Mouse (Mus musculus) MEL (cell line): ENCODE results near the gene Map1b.

Source experiments
- CTCF ChIP-seq, 3 experiments: IDR thresholded peaks in 2 of 3; conservative IDR thresholded peaks in 1 of 3; 2 replicates each; pipeline ENCODE4 v1.5.1; 2011 to 2012; ENCODE audit warnings: low read length in 3 of 3, low read depth in 2 of 3, mild to moderate bottlenecking in 2 of 3, improper control_type of control experiment in 1 of 3, inconsistent platforms in 1 of 3, mixed read lengths in 1 of 3, moderate library complexity in 1 of 3; ENCODE audit not compliant: control insufficient read depth in 1 of 3, insufficient read depth in 1 of 3, poor library complexity in 1 of 3, severe bottlenecking in 1 of 3
- EP300 ChIP-seq, 2 experiments: IDR thresholded peaks; 2 replicates each; pipeline ENCODE4 v1.6.1; 2011; ENCODE audit warnings: improper control_type of control experiment in 2 of 2, low read length in 2 of 2, low read depth in 1 of 2, mild to moderate bottlenecking in 1 of 2
- ETS1 ChIP-seq: IDR thresholded peaks from 2 replicates; pipeline ENCODE4 v1.6.1; 2012; ENCODE audit warnings: low read depth, mild to moderate bottlenecking, inconsistent platforms, low read length, improper control_type of control experiment, moderate library complexity
- GABPA ChIP-seq: IDR thresholded peaks from 2 replicates; pipeline ENCODE4 v1.6.1; 2012; ENCODE audit warnings: low read depth, mild to moderate bottlenecking, inconsistent platforms, low read length, improper control_type of control experiment, moderate library complexity
- GATA1 ChIP-seq: IDR thresholded peaks from 2 replicates; pipeline ENCODE4 v1.6.1; 2011; ENCODE audit warnings: low read depth, low read length, improper control_type of control experiment
- HCFC1 ChIP-seq: IDR thresholded peaks from 2 replicates; pipeline ENCODE4 v1.6.1; 2012; ENCODE audit warnings: low read depth, mild to moderate bottlenecking, inconsistent platforms, low read length, improper control_type of control experiment, moderate library complexity
- MAFK ChIP-seq: IDR thresholded peaks from 2 replicates; pipeline ENCODE4 v1.6.1; 2011; ENCODE audit warnings: low read depth, mild to moderate bottlenecking, low read length, improper control_type of control experiment, borderline replicate concordance
- ZC3H11A ChIP-seq: IDR thresholded peaks from 2 replicates; pipeline ENCODE4 v1.6.1; 2012; ENCODE audit warnings: low read depth, mild to moderate bottlenecking, inconsistent platforms, low read length, improper control_type of control experiment
- ZMIZ1 ChIP-seq: IDR thresholded peaks from 2 replicates; pipeline ENCODE4 v1.6.1; 2012; ENCODE audit warnings: low read depth, mild to moderate bottlenecking, inconsistent platforms, low read length, improper control_type of control experiment, moderate library complexity

GRCm38 (mm10) chr13:99374191-99374590, 142.1 kb downstream of the Map1b start:
- TF ChIP-seq ETS1, result no peak
- no peak for TF ChIP-seq GATA1
- no peak for TF ChIP-seq CTCF (IDR thresholded peaks at IDR 0.05 in 2 of 3, conservative IDR thresholded peaks at IDR 0.05 in 1 of 3; ENCODE audit: control insufficient read depth in 1 of 3, insufficient read depth in 1 of 3, low read depth in 2 of 3, low read length in 3 of 3, poor library complexity in 1 of 3, severe bottlenecking in 1 of 3)
- no peak for TF ChIP-seq GABPA
- TF ChIP-seq HCFC1, result no peak
- TF ChIP-seq MAFK, result no peak
- no peak for TF ChIP-seq ZC3H11A
- TF ChIP-seq ZMIZ1, result no peak
- TF ChIP-seq EP300 (IDR thresholded peaks at IDR 0.05; ENCODE audit: low read depth in 1 of 2, low read length in 2 of 2), result no peak
